Mouse (Mus musculus): ENCODE data around the gene Alpk3.

The Alpk3 gene

DNA sequence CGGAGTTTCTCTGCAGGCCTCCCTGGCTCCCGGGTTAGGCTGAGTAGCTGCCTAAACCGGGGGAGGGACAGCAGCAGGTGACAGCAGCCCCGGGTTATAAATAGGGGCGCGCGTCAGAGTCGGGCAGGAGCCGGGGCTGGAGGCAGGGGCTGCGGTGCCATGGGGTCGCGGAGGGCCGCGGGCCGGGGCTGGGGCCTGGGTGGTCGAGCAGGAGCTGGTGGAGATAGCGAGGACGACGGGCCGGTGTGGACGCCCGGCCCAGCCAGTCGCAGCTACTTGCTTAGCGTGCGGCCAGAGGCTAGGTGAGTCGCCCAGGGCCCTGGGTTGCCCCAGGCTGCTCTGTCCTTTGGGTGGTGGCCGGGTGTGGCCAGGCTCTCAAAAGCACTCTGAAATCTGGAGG, at the start of gene Alpk3:
Gene Alpk3 (plus strand): TSS at position 130 of the 400 bp plus-strand sequence.
- no peak for TF ChIP-seq GATA4 (IDR thresholded peaks at IDR 0.05; ENCODE audit: insufficient replicate concordance, low read length)

- no peak for TF ChIP-seq GATA4 (IDR thresholded peaks at IDR 0.05; ENCODE audit: insufficient replicate concordance, low read length)
Measured at GRCm38 (mm10) chr7:81008285-81008684, 49.1 kb upstream of the Alpk3 start.

GRCm38 (mm10) chr7:81011576-81011975, 45.8 kb upstream of the Alpk3 start:
- TF ChIP-seq GATA4 (IDR thresholded peaks at IDR 0.05; ENCODE audit: insufficient replicate concordance, low read length) = no peak

DNA sequence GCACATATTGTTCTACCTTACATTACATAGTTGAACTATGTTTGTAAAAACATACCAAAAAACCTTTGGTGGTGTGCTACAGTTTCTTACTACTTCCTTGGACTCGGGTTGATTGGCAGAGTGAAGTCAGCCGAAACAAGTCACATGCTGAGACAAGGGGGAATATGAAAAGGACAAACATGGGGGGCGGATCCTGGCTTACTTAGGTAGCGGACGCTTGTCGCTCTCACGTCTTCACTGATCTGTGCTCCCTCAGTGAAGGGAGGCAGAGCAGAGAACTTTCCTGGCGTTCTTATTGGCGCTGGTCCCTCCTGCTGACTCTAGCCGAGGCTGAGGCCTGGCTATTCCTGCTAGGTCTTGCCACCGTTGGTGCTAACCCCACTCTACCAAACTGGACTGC, 37.1 kb upstream of the Alpk3 start:
- no peak for TF ChIP-seq GATA4 (IDR thresholded peaks at IDR 0.05; ENCODE audit: insufficient replicate concordance, low read length)

DNA sequence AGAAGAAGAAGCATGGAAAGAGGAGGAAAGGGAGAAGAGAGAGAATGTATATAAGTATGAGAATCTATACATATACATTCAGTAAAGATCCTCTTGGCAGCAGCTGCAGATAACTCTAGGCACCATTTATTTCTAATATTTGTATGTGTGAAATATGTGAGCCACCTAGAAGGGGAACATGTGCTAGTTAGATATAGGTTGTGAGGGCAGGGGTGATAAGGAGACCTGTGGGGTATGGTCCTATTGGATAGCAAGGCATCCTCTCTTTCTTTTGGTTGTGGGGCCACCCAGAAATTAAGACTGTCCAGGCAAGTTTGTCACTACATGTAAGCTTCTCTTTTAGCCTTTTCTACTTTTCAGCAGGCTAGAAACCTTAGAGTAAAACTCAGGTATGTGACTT, 34.7 kb upstream of the Alpk3 start:
- no peak for TF ChIP-seq GATA4 (IDR thresholded peaks at IDR 0.05; ENCODE audit: insufficient replicate concordance, low read length)

GRCm38 (mm10) chr7:81024118-81024517, 33.3 kb upstream of the Alpk3 start:
- no peak for TF ChIP-seq GATA4 (IDR thresholded peaks at IDR 0.05; ENCODE audit: insufficient replicate concordance, low read length)

GRCm38 (mm10) chr7:81024651-81025050, 32.7 kb upstream of the Alpk3 start:
- TF ChIP-seq GATA4 (IDR thresholded peaks at IDR 0.05; ENCODE audit: insufficient replicate concordance, low read length) = no peak

DNA sequence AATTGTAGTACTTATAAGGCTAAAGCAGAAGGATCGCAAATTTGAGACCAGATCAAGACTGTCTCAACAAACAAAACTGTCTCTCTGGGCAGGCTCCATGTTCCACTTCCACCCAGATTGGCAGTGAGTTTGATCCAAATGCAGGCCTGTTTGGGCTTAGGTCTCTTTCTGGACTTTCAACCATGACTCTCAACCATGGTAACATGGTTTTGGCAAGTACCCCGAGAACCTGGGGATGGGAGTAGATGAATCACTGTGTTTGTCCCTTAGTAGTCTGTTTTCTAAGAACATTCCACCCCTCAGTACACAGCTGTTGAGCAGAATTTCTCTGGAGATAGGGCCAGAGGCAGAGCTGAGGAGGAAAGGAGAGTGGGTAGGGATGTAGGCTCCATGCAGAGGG, 31.6 kb upstream of the Alpk3 start:
- no peak for TF ChIP-seq GATA4 (IDR thresholded peaks at IDR 0.05; ENCODE audit: insufficient replicate concordance, low read length)

GRCm38 (mm10) chr7:81039711-81040110, 17.7 kb upstream of the Alpk3 start:
- no peak for TF ChIP-seq GATA4 (IDR thresholded peaks at IDR 0.05; ENCODE audit: insufficient replicate concordance, low read length)

DNA sequence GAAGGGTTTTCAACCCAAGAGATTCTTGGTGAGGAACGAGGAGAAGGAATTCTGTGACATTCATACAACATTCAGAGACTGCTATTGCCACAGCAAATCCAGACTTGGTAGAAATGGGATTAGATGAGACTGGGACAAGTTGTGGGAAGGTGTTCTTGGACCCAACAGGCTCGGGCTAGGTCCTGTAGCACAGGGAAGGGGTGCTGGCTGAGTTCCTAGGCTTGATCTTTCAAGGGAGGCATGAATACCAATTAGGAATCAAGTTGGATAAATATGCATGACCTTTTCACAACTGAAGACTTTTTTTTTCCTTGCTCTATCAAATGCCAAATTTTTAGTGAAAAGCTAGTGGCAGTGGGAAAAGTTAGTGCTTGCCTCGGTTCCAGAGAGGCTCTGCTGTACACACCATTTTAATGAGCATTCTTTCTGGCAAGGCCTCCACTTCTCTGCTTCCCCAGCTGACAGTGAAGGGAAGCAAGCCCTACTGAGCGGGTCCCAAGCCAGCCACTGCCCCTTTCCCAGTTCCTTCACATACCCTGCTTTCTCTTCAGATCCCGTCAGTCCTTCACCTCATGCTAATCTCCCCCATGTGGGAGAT, 14.3 kb upstream of the Alpk3 start:
- TF ChIP-seq GATA4 (IDR thresholded peaks at IDR 0.05; ENCODE audit: insufficient replicate concordance, low read length) = no peak

DNA sequence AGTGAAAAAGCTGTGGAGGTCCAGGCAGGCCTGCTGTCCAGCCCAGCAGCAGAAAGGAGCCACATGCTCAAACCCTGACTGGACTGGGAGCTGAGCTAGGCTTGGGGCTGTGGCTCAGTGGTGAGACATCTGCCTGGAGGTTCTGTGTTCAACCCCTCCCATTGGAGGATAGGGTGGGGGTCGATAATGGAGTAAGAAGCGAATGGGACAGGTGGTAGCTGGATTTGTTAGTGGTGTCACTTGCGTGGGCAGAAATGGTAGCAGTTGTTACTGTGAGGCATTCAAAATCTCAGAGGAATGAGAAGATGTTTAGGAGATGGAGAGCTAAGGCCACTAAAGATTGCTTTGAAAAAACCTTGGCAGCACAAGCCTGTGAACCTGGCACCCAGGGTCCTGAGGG, 9.6 kb upstream of the Alpk3 start:
- TF ChIP-seq GATA4 (IDR thresholded peaks at IDR 0.05; ENCODE audit: insufficient replicate concordance, low read length) = no peak

- no peak for TF ChIP-seq GATA4 (IDR thresholded peaks at IDR 0.05; ENCODE audit: insufficient replicate concordance, low read length)
Measured at GRCm38 (mm10) chr7:81048513-81048912, 8.9 kb upstream of the Alpk3 start.

- no peak for TF ChIP-seq GATA4 (IDR thresholded peaks at IDR 0.05; ENCODE audit: insufficient replicate concordance, low read length)
Measured at GRCm38 (mm10) chr7:81049966-81050365, 7.4 kb upstream of the Alpk3 start.

- TF ChIP-seq GATA4 (IDR thresholded peaks at IDR 0.05; ENCODE audit: insufficient replicate concordance, low read length) = no peak
Measured at GRCm38 (mm10) chr7:81055709-81056370, 1.6 kb upstream of the Alpk3 start.

DNA sequence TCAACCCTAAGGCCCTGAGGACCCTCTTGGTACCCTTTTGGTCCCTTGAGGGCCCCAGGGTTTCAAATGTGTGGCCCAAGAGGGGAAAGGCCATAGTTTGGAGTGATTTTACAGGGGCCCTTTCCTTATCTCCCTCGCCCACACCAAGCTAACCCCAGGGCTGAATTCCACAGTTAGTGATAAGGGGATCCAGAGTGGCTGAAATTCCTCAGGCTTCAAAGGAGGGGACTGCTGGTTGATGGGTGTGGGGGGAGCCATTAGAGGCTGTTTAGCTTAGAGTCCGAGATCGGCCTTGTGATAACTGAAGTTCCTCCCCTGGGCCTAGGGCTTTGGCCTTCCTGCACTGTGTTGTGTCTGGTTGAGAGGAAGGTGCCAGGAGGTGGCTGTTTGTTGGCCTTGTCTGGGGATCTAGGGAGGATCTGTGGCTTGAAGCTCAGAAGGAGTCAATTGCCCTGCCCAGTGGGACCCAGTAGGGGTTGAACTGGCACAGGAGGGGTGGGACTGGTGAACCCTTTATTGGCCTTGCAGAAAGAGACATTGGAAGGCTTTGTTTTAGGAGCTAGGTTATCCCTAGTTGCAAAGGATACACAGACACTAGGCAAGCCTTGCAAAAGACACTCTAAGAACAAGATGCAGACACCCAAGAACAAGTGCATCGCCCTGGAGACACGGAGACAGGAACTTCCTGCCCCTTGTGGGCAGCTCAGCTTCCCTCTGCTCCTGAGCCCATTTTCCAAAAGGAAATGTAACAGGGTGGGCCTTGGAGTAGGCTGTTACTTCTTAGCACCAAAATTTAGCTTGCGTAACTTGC, 706 bp downstream of the Alpk3 start:
- no peak for TF ChIP-seq GATA4 (IDR thresholded peaks at IDR 0.05; ENCODE audit: insufficient replicate concordance, low read length)

- no peak for TF ChIP-seq GATA4 (IDR thresholded peaks at IDR 0.05; ENCODE audit: insufficient replicate concordance, low read length)
Measured at GRCm38 (mm10) chr7:81058712-81059154, 1.3 kb downstream of the Alpk3 start.
